In genomic region chr8:64204167-64204566, GRCm38 (mm10) we compare ENCODE assay signal across 8 mouse cellular contexts. TPM values are rescaled to one million over a fixed set of nuclear protein-coding genes. Genes with fewer than 3 reads are reported as not detected.
DNase-seq lines count a peak whose midpoint lies in the region; ATAC-seq and TF ChIP-seq lines count a peak whose summit lies in the region.

No protein-coding gene starts in this region.

- no peaks in the 10 kb centered on the region for H3K4me1 ChIP-seq in embryonic facial prominence, embryonic 11.5 days (ENCODE audit: control insufficient read depth, insufficient read depth, low read length)
- H3K4me1 ChIP-seq in intestine, embryonic 14.5 days (replicated peaks; ENCODE audit: control insufficient read depth, insufficient read depth, low read length), result no peaks in the 10 kb centered on the region; the same call in 1 of the 2 replicates
- peaks cover 18% of the 10 kb centered on the region for H3K4me1 ChIP-seq in limb, embryonic 13.5 days
- peaks cover 16% of the 10 kb centered on the region for H3K4me1 ChIP-seq in midbrain, embryonic 16.5 days (ENCODE audit: control insufficient read depth, insufficient read depth, low read length)

- no peak overlapping the region for H3K9ac ChIP-seq in embryonic facial prominence, embryonic 11.5 days (replicated peaks; ENCODE audit: low read length)
- no peak overlapping the region for H3K9ac ChIP-seq in intestine, embryonic 14.5 days (ENCODE audit: low read length)
- H3K9ac ChIP-seq in limb, embryonic 13.5 days, result peak overlapping the region; percentile 13; the same call in 1 of the 2 replicates
- H3K9ac ChIP-seq in midbrain, embryonic 16.5 days (ENCODE audit: low read depth, low read length), result no peak overlapping the region

- no peaks in the 10 kb centered on the region for H3K9me3 ChIP-seq in embryonic facial prominence, embryonic 11.5 days (replicated peaks; ENCODE audit: control insufficient read depth, low read length)
- H3K9me3 ChIP-seq in intestine, embryonic 14.5 days (ENCODE audit: control insufficient read depth, low read length), result no peaks in the 10 kb centered on the region
- no peaks in the 10 kb centered on the region for H3K9me3 ChIP-seq in limb, embryonic 13.5 days
- H3K9me3 ChIP-seq in midbrain, embryonic 16.5 days (replicated peaks; ENCODE audit: control insufficient read depth, low read length, poor library complexity, severe bottlenecking), result no peaks in the 10 kb centered on the region

- peak overlapping the region; percentile 73 for H3K4me3 ChIP-seq in layer of hippocampus, adult 2 months
- H3K4me3 ChIP-seq in embryonic facial prominence, embryonic 11.5 days (ENCODE audit: low read depth, low read length), result peak overlapping the region; percentile 60
- peak overlapping the region; percentile 67; the same call in 1 of the 2 replicates for H3K4me3 ChIP-seq in intestine, embryonic 14.5 days (ENCODE audit: low read depth, low read length)
- peak overlapping the region; percentile 64 for H3K4me3 ChIP-seq in limb, embryonic 13.5 days
- H3K4me3 ChIP-seq in midbrain, embryonic 16.5 days (ENCODE audit: low read depth, low read length), result peak overlapping the region; percentile 79

- peak; percentile 75 for ATAC-seq in embryonic facial prominence, embryonic 11.5 days (replicated peaks; ENCODE audit: insufficient number of reproducible peaks, low FRiP score, low TSS enrichment, low read depth)
- ATAC-seq in granulocyte monocyte progenitor cell, adult 5-6 weeks (replicated peaks; ENCODE audit: poor library complexity, severe bottlenecking), result peak; percentile 46; the same call in 1 of the 2 replicates
- ATAC-seq in intestine, embryonic 14.5 days (replicated peaks; ENCODE audit: low FRiP score, low TSS enrichment, low read depth), result peak; percentile 69
- ATAC-seq in limb, embryonic 13.5 days (ENCODE audit: low FRiP score, low read depth), result peak; percentile 67
- peak; percentile 63; the same call in 1 of the 2 replicates for ATAC-seq in midbrain, embryonic 16.5 days

- H3K27ac ChIP-seq in layer of hippocampus, adult 2 months, result no peak overlapping the region
- H3K27ac ChIP-seq in embryonic facial prominence, embryonic 11.5 days (replicated peaks; ENCODE audit: low read depth, low read length), result no peak overlapping the region
- no peak overlapping the region for H3K27ac ChIP-seq in intestine, embryonic 14.5 days (ENCODE audit: low read depth)
- no peak overlapping the region for H3K27ac ChIP-seq in limb, embryonic 13.5 days
- H3K27ac ChIP-seq in midbrain, embryonic 16.5 days (ENCODE audit: low read length), result no peak overlapping the region

- peak; percentile 66 for TF ChIP-seq CTCF in layer of hippocampus, adult 2 months (conservative IDR thresholded peaks at IDR 0.05)

- H3K27me3 ChIP-seq in embryonic facial prominence, embryonic 11.5 days (ENCODE audit: control insufficient read depth, insufficient read depth, low read length), result no peaks in the 10 kb centered on the region
- no peaks in the 10 kb centered on the region; the same call in 1 of the 2 replicates for H3K27me3 ChIP-seq in intestine, embryonic 14.5 days (replicated peaks; ENCODE audit: control insufficient read depth, insufficient read depth, low read length)
- H3K27me3 ChIP-seq in limb, embryonic 13.5 days, result peaks cover 34% of the 10 kb centered on the region
- no peaks in the 10 kb centered on the region for H3K27me3 ChIP-seq in midbrain, embryonic 16.5 days (ENCODE audit: control insufficient read depth, insufficient read depth, low read depth, low read length)

- DNase-seq in layer of hippocampus, adult 2 months (ENCODE audit: low spot score in 2 of 2), result peak; percentile 16 to 23
- no peak for DNase-seq in layer of hippocampus, adult 9-10 months (ENCODE audit: low spot score)
- peak; percentile 64 for DNase-seq in embryonic facial prominence, embryonic 11.5 days (ENCODE audit: low spot score)
- DNase-seq in intestine, embryonic 14.5 days (ENCODE audit: low spot score), result peak; percentile 66
- DNase-seq in urinary bladder, postnatal 14 days (ENCODE audit: low spot score), result peak; percentile 12

- peak overlapping the region; percentile 98 for H3K4me2 ChIP-seq in embryonic facial prominence, embryonic 11.5 days (ENCODE audit: low read depth, low read length)
- peak overlapping the region; percentile 99 for H3K4me2 ChIP-seq in intestine, embryonic 14.5 days (ENCODE audit: low read length)
- H3K4me2 ChIP-seq in limb, embryonic 13.5 days (replicated peaks), result peak overlapping the region; percentile 90
- peak overlapping the region; percentile 99 for H3K4me2 ChIP-seq in midbrain, embryonic 16.5 days (ENCODE audit: low read length)

- WGBS in embryonic facial prominence, embryonic 11.5 days, result 4% methylated on average over 19 of the region's 19 CpGs
- whole genome bisulfite sequencing in intestine, embryonic 14.5 days, result 2% methylated on average over 19 of the region's 19 CpGs
- 2% methylated on average over 19 of the region's 19 CpGs for WGBS in limb, embryonic 13.5 days
- WGBS in midbrain, embryonic 16.5 days, result 2% methylated on average over 19 of the region's 19 CpGs

- H3K36me3 ChIP-seq in embryonic facial prominence, embryonic 11.5 days (replicated peaks; ENCODE audit: control insufficient read depth, insufficient read depth, low read depth, low read length), result no peaks in the 10 kb centered on the region
- no peaks in the 10 kb centered on the region for H3K36me3 ChIP-seq in intestine, embryonic 14.5 days (ENCODE audit: control insufficient read depth, insufficient read depth, low read length)
- H3K36me3 ChIP-seq in limb, embryonic 13.5 days, result no peaks in the 10 kb centered on the region
- H3K36me3 ChIP-seq in midbrain, embryonic 16.5 days (ENCODE audit: control insufficient read depth, insufficient read depth, low read length), result no peaks in the 10 kb centered on the region

RNA-seq across cellular contexts. Expression of gene Tll1, which starts 1.9 kb away (rescaled TPM):
- 1 to 10 TPM; 3.4 to 4.3 TPM for total RNA-seq in layer of hippocampus, adult 2 months (2021)
- polyA plus RNA-seq in embryonic facial prominence, embryonic 11.5 days (2014; fragmentation: Nextera tagmentation; extraction: Ambion mirVana), result 1.8 and 2.1 TPM in 2 replicates
- not detected in 2 replicates for total RNA-seq in granulocyte monocyte progenitor cell, adult 5-6 weeks (2014; fragmentation: Nextera tagmentation)
- total RNA-seq in granulocyte monocyte progenitor cell, adult 5-6 weeks (2017), result not detected in 2 replicates
- 2.3 TPM in 2 replicates for polyA plus RNA-seq in intestine, embryonic 14.5 days (2014; fragmentation: Nextera tagmentation; extraction: Ambion mirVana)
- 4.5 and 4.6 TPM in 2 replicates for polyA plus RNA-seq in limb, embryonic 13.5 days (2015; fragmentation: Nextera tagmentation; extraction: Ambion mirVana)
- 2.9 and 4.2 TPM in 2 replicates for polyA plus RNA-seq in midbrain, embryonic 16.5 days (2015; fragmentation: Nextera tagmentation; extraction: Ambion mirVana)
